Mouse (Mus musculus): Measurements from ENCODE around the gene Pkd1. TPM values are rescaled to one million over a fixed set of nuclear protein-coding genes. Genes with fewer than 3 reads are reported as not detected.

Pkd1 gene
- polyA plus RNA-seq, 1 experiment from 2014 or later, result 22.9 TPM

DNA sequence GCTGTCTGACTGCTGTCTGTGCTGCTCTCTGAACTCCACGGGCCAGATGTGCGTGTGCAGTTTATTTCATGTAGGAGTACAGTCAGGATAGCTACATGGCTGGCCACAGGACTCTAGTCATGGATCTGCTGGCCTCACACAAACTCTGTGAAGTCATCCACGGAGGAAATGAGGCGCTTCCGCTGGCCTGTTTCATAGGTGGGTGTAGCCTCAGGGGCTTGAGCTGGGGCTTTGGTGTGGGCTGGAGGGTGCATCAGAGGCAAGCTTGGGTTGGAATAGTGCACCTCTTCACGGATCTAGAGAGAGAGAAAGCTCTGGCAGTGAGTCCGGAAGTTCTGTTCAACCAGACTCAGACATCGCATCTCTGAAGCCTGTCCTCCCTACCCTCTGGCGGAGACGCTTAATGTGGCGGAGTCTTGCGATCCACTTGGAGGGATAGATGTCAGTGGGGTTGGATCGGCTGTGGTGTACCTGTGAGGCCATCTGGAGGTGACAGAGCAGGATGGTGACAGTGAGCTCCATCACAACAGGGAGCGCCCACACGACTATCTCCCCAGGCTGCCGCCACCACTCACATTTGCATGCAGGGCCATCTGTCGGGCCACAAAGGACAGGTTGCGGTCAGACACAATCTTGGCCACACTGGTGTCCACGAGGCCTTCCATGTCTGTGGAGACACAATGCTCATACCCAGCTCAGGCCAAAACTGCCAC lies 47.0 kb downstream of the Pkd1 start:
- Histone ChIP-seq H3K4me3 (no peak overlapping the region), H3K4me2 (no peak overlapping the region), H3K36me3 (peaks cover 100% of the 10 kb centered on the region), H3K27ac (replicated peaks) (no peak overlapping the region), H3K9ac (no peak overlapping the region), H3K27me3 (no peaks in the 10 kb centered on the region), H3K9me3 (no peaks in the 10 kb centered on the region), H3K4me1 (replicated peaks) (no peaks in the 10 kb centered on the region)
- no peak for ATAC-seq (ENCODE audit: low read depth)
- WGBS, result 87% methylated on average over 19 of the region's 19 CpGs

DNA sequence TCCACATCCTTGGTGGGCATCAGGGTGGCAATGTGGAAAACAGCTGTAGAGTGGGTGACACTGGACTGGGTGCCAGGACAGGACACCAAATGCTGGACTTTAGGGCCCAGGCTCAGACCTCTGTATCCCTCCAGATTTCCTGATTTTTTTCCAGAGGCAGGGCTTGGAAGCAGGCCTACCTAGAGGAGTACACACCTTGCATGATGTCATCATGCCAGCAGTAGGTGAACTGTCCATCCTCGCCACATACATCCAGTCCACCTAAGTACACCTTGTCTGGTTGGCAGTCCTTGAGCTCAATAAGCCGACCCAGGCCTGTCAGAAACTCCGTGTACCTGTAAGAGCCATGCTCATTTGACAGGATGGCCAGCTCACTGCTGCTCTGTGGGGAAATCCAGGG lies 48.4 kb downstream of the Pkd1 start:
- Histone ChIP-seq H3K27ac (replicated peaks) (no peak overlapping the region), H3K9me3 (no peaks in the 10 kb centered on the region), H3K9ac (no peak overlapping the region), H3K4me3 (no peak overlapping the region), H3K36me3 (peaks cover 100% of the 10 kb centered on the region), H3K4me1 (replicated peaks) (no peaks in the 10 kb centered on the region), H3K27me3 (no peaks in the 10 kb centered on the region), H3K4me2 (no peak overlapping the region)
- ATAC-seq (ENCODE audit: low read depth), result no peak
- WGBS, result 95% methylated on average over 3 of the region's 3 CpGs

GRCm38 (mm10) chr17:24600502-24600901 lies 50.9 kb downstream of the Pkd1 start:
- H3K27ac ChIP-seq (replicated peaks), result no peak overlapping the region
- H3K4me3 ChIP-seq, result no peak overlapping the region
- H3K4me1 ChIP-seq (replicated peaks), result no peaks in the 10 kb centered on the region
- no peaks in the 10 kb centered on the region for H3K27me3 ChIP-seq
- no peak overlapping the region for H3K9ac ChIP-seq
- H3K9me3 ChIP-seq, result no peaks in the 10 kb centered on the region
- peaks cover 100% of the 10 kb centered on the region for H3K36me3 ChIP-seq
- 96% methylated on average over 4 of the region's 4 CpGs for WGBS
- no peak overlapping the region for H3K4me2 ChIP-seq
- no peak for ATAC-seq (ENCODE audit: low read depth)

DNA sequence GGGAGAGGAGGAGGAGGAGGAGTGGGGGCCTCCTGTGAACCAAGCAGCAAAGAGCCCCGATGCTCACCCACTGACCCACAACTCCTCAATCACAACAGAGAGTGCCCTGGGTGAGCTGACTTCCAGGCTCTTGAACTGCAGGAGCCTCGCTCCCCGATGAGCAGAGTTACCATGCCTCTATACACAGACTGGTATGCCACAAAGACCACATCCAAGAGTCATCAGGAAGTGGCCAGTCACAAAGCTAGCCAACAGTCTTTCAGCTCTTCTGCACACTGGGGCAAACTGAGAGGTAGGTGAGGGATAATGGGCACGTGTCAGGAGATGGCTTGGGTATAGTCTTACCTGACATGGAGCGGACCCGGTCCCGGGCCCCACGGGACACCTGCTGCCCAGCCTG lies 54.3 kb downstream of the Pkd1 start:
- WGBS, result 90% methylated on average over 8 of the region's 8 CpGs

GRCm38 (mm10) chr17:24604557-24604956 lies 54.9 kb downstream of the Pkd1 start:
- WGBS, result 94% methylated on average over 3 of the region's 3 CpGs

More for the DNA sequence above, 54.3 kb downstream of the Pkd1 start:
- Histone ChIP-seq H3K36me3 (peaks cover 100% of the 10 kb centered on the region), H3K4me2 (no peak overlapping the region), H3K27ac (replicated peaks) (no peak overlapping the region), H3K4me1 (replicated peaks) (no peaks in the 10 kb centered on the region), H3K9ac (no peak overlapping the region), H3K9me3 (no peaks in the 10 kb centered on the region), H3K4me3 (no peak overlapping the region), H3K27me3 (no peaks in the 10 kb centered on the region)
- ATAC-seq (ENCODE audit: low read depth), result no peak

GRCm38 (mm10) chr17:24608370-24608769 lies 58.7 kb downstream of the Pkd1 start:
- Histone ChIP-seq H3K9me3 (no peaks in the 10 kb centered on the region), H3K27me3 (no peaks in the 10 kb centered on the region), H3K4me1 (replicated peaks) (no peaks in the 10 kb centered on the region), H3K9ac (no peak overlapping the region), H3K4me3 (no peak overlapping the region), H3K36me3 (peaks cover 81% of the 10 kb centered on the region), H3K4me2 (no peak overlapping the region), H3K27ac (replicated peaks) (no peak overlapping the region)
- WGBS, result 92% methylated on average over 4 of the region's 4 CpGs
- no peak for ATAC-seq (ENCODE audit: low read depth)

More at GRCm38 (mm10) chr17:24604557-24604956, 54.9 kb downstream of the Pkd1 start:
- Histone ChIP-seq H3K4me1 (replicated peaks) (no peaks in the 10 kb centered on the region), H3K4me3 (no peak overlapping the region), H3K27me3 (no peaks in the 10 kb centered on the region), H3K9ac (no peak overlapping the region), H3K27ac (replicated peaks) (no peak overlapping the region), H3K9me3 (no peaks in the 10 kb centered on the region), H3K36me3 (peaks cover 98% of the 10 kb centered on the region), H3K4me2 (no peak overlapping the region)
- ATAC-seq (ENCODE audit: low read depth), result no peak

GRCm38 (mm10) chr17:24608874-24609273 lies 59.2 kb downstream of the Pkd1 start:
- ATAC-seq (ENCODE audit: low read depth), result no peak
- H3K9ac ChIP-seq, result no peak overlapping the region
- 95% methylated on average over 8 of the region's 8 CpGs for WGBS
- H3K27ac ChIP-seq (replicated peaks), result no peak overlapping the region
- H3K27me3 ChIP-seq, result no peaks in the 10 kb centered on the region
- H3K9me3 ChIP-seq, result no peaks in the 10 kb centered on the region
- H3K4me3 ChIP-seq, result no peak overlapping the region
- no peak overlapping the region for H3K4me2 ChIP-seq
- H3K36me3 ChIP-seq, result peaks cover 81% of the 10 kb centered on the region
- no peaks in the 10 kb centered on the region for H3K4me1 ChIP-seq (replicated peaks)

GRCm38 (mm10) chr17:24610711-24611110 lies 61.1 kb downstream of the Pkd1 start:
- no peak for ATAC-seq (ENCODE audit: low read depth)
- Histone ChIP-seq H3K9me3 (no peaks in the 10 kb centered on the region), H3K4me1 (replicated peaks) (no peaks in the 10 kb centered on the region), H3K27me3 (no peaks in the 10 kb centered on the region), H3K36me3 (peaks cover 81% of the 10 kb centered on the region), H3K4me2 (no peak overlapping the region), H3K27ac (replicated peaks) (no peak overlapping the region), H3K9ac (no peak overlapping the region), H3K4me3 (no peak overlapping the region)
- WGBS, result 94% methylated on average over 2 of the region's 2 CpGs

GRCm38 (mm10) chr17:24617561-24618194 lies 68.0 kb downstream of the Pkd1 start:
- no peak for ATAC-seq (ENCODE audit: low read depth)
- Histone ChIP-seq H3K27ac (replicated peaks) (no peak overlapping the region), H3K4me2 (no peak overlapping the region), H3K36me3 (peaks cover 94% of the 10 kb centered on the region), H3K4me3 (no peak overlapping the region), H3K27me3 (no peaks in the 10 kb centered on the region), H3K9me3 (no peaks in the 10 kb centered on the region), H3K4me1 (replicated peaks) (no peaks in the 10 kb centered on the region), H3K9ac (no peak overlapping the region)
- WGBS, result 86% methylated on average over 14 of the region's 14 CpGs

GRCm38 (mm10) chr17:24625472-24625871 lies 75.8 kb downstream of the Pkd1 start:
- Histone ChIP-seq H3K4me1 (replicated peaks) (no peaks in the 10 kb centered on the region), H3K9me3 (no peaks in the 10 kb centered on the region), H3K4me3 (no peak overlapping the region), H3K9ac (no peak overlapping the region), H3K4me2 (no peak overlapping the region), H3K27ac (replicated peaks) (no peak overlapping the region), H3K27me3 (no peaks in the 10 kb centered on the region), H3K36me3 (peaks cover 100% of the 10 kb centered on the region)
- 96% methylated on average over 8 of the region's 8 CpGs for WGBS
- ATAC-seq (ENCODE audit: low read depth), result no peak

GRCm38 (mm10) chr17:24628646-24629045 lies 79.0 kb downstream of the Pkd1 start:
- H3K27ac ChIP-seq (replicated peaks), result no peak overlapping the region
- H3K4me1 ChIP-seq (replicated peaks), result peaks cover 19% of the 10 kb centered on the region
- H3K9ac ChIP-seq, result no peak overlapping the region; the same call in 1 of the 2 replicates
- H3K36me3 ChIP-seq, result peaks cover 74% of the 10 kb centered on the region
- 54% methylated on average over 5 of the region's 5 CpGs for WGBS
- ATAC-seq (ENCODE audit: low read depth), result no peak
- H3K4me3 ChIP-seq, result no peak overlapping the region
- no peaks in the 10 kb centered on the region for H3K27me3 ChIP-seq
- H3K4me2 ChIP-seq, result no peak overlapping the region
- H3K9me3 ChIP-seq, result no peaks in the 10 kb centered on the region

DNA sequence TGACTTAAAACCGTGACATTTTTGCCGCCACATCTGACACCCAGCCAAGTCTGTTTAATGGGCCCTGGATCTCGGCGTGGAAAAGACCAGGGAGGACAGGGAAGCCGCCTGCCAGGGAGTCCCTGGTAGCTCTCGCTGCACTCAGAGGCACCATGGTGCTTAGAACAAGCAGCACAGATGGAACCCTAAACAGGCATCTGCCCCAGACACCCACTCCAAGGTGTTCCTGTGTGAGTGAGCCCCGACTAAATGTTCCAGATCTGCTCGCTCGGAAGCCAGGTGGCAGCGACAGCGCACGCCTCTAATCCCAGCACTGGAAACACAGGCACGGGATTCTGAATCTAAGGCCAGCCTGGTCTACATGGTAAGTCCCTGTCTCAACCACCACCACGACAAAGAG lies 80.4 kb downstream of the Pkd1 start:
- Histone ChIP-seq H3K9me3 (no peaks in the 10 kb centered on the region), H3K36me3 (peaks cover 60% of the 10 kb centered on the region), H3K9ac (no peak overlapping the region), H3K4me2 (no peak overlapping the region), H3K27me3 (no peaks in the 10 kb centered on the region), H3K27ac (replicated peaks) (no peak overlapping the region), H3K4me1 (replicated peaks) (peaks cover 21% of the 10 kb centered on the region), H3K4me3 (no peak overlapping the region)
- WGBS, result 93% methylated on average over 14 of the region's 14 CpGs
- no peak for ATAC-seq (ENCODE audit: low read depth)

All from neural tube, embryonic 13.5 days (tissue).